15 mouse cellular contexts compared by ENCODE assay signal in genomic region chr8:90273182-90273581, GRCm38 (mm10).
DNase-seq lines count a peak whose midpoint lies in the region; ATAC-seq and TF ChIP-seq lines count a peak whose summit lies in the region.
"Had no signal": no experiment of that assay in that cellular context is flagged by ENCODE, and none has a peak within 500 bp of the region (broad histone marks: within the 10 kb centered on the region; RNA-seq: fewer than 3 reads in every experiment).

No protein-coding gene starts in this region.

- intact Hi-C loops in gastrocnemius, postnatal 36 days (cut with DNase I): no loop called here

- ATAC-seq in embryonic facial prominence, embryonic 14.5 days (ENCODE audit: low read depth): no peak
- ATAC-seq in hindbrain, postnatal 0 days: no peak
- ATAC-seq: inflammation-experienced regulatory T-cells, adult 6 months had no signal

- H3K9me3 ChIP-seq in embryonic facial prominence, embryonic 14.5 days (ENCODE audit: control insufficient read depth, low read length): no peaks in the 10 kb centered on the region
- H3K9me3 ChIP-seq in embryonic facial prominence, embryonic 10.5 days: no peaks in the 10 kb centered on the region
- no peaks in the 10 kb centered on the region for H3K9me3 ChIP-seq in hindbrain, postnatal 0 days (ENCODE audit: low read length)
- H3K9me3 ChIP-seq: embryonic facial prominence, embryonic 12.5 days; heart, embryonic 15.5 days had no signal

- H3K27ac ChIP-seq in embryonic facial prominence, embryonic 14.5 days (replicated peaks; ENCODE audit: low read depth, low read length): no peak overlapping the region
- H3K27ac ChIP-seq in embryonic facial prominence, embryonic 10.5 days (replicated peaks): no peak overlapping the region
- H3K27ac ChIP-seq in hindbrain, postnatal 0 days: no peak overlapping the region
- H3K27ac ChIP-seq: embryonic facial prominence, embryonic 12.5 days; heart, embryonic 15.5 days; macrophage had no signal

- DNase-seq in embryonic facial prominence, embryonic 14.5 days (ENCODE audit: low spot score): peak; percentile 68
- DNase-seq in embryonic facial prominence, embryonic 10.5 days (ENCODE audit: low spot score): no peak
- peak; percentile 7 to 8 for DNase-seq in kidney, postnatal 4 days
- no peak for DNase-seq in kidney, adult 9 months
- DNase-seq in hindbrain, postnatal 0 days (ENCODE audit: low spot score): peak; percentile 51
- peak; percentile 54 for DNase-seq in retina, embryonic 14.5 days (ENCODE audit: low spot score)
- DNase-seq in gastrocnemius, postnatal 36 days: no peak
- DNase-seq in right cerebral cortex, postnatal 14 days: no peak
- DNase-seq: cerebellum, adult 2 months; gastrocnemius, postnatal 25 days; kidney, postnatal 14 days had no signal

- no peaks in the 10 kb centered on the region for H3K27me3 ChIP-seq in embryonic facial prominence, embryonic 14.5 days (replicated peaks; ENCODE audit: control insufficient read depth, insufficient read depth, low read length)
- H3K27me3 ChIP-seq in embryonic facial prominence, embryonic 10.5 days (replicated peaks; ENCODE audit: low read depth, poor library complexity, severe bottlenecking): no peaks in the 10 kb centered on the region
- no peaks in the 10 kb centered on the region for H3K27me3 ChIP-seq in hindbrain, postnatal 0 days (ENCODE audit: insufficient read depth, low read length)
- H3K27me3 ChIP-seq: embryonic facial prominence, embryonic 12.5 days; heart, embryonic 15.5 days had no signal

- H3K4me3 ChIP-seq in embryonic facial prominence, embryonic 14.5 days (ENCODE audit: low read depth, low read length): no peak overlapping the region
- no peak overlapping the region for H3K4me3 ChIP-seq in embryonic facial prominence, embryonic 10.5 days
- no peak overlapping the region for H3K4me3 ChIP-seq in hindbrain, postnatal 0 days (ENCODE audit: low read length)
- H3K4me3 ChIP-seq: embryonic facial prominence, embryonic 12.5 days; heart, embryonic 15.5 days had no signal

- no peaks in the 10 kb centered on the region for H3K36me3 ChIP-seq in embryonic facial prominence, embryonic 14.5 days (ENCODE audit: control insufficient read depth, insufficient read depth, low read length)
- H3K36me3 ChIP-seq in embryonic facial prominence, embryonic 10.5 days (replicated peaks): peaks cover 7% of the 10 kb centered on the region
- no peaks in the 10 kb centered on the region for H3K36me3 ChIP-seq in hindbrain, postnatal 0 days (ENCODE audit: insufficient read depth, low read length)
- H3K36me3 ChIP-seq: embryonic facial prominence, embryonic 12.5 days; heart, embryonic 15.5 days had no signal

- TF ChIP-seq CTCF in hindbrain, postnatal 0 days (IDR thresholded peaks at IDR 0.05; ENCODE audit: low read depth): no peak

- no peak overlapping the region for H3K9ac ChIP-seq in embryonic facial prominence, embryonic 14.5 days (ENCODE audit: low read depth, low read length)
- no peak overlapping the region for H3K9ac ChIP-seq in hindbrain, postnatal 0 days (replicated peaks; ENCODE audit: low read length)
- H3K9ac ChIP-seq: embryonic facial prominence, embryonic 12.5 days; heart, embryonic 15.5 days had no signal

- WGBS in embryonic facial prominence, embryonic 14.5 days: 56% methylated on average over 7 of the region's 7 CpGs
- 85% methylated on average over 7 of the region's 7 CpGs for WGBS in embryonic facial prominence, embryonic 10.5 days
- 26% methylated on average over 7 of the region's 7 CpGs for WGBS in hindbrain, postnatal 0 days

- no peak overlapping the region for H3K4me2 ChIP-seq in embryonic facial prominence, embryonic 14.5 days (ENCODE audit: low read depth, low read length)
- no peak overlapping the region for H3K4me2 ChIP-seq in hindbrain, postnatal 0 days (ENCODE audit: low read depth, low read length)
- H3K4me2 ChIP-seq: embryonic facial prominence, embryonic 12.5 days; heart, embryonic 15.5 days had no signal

- H3K4me1 ChIP-seq in embryonic facial prominence, embryonic 14.5 days (ENCODE audit: control insufficient read depth, insufficient read depth, low read length): peaks cover 3% of the 10 kb centered on the region; the same call in 1 of the 2 replicates
- peaks cover 8% of the 10 kb centered on the region; the same call in 1 of the 2 replicates for H3K4me1 ChIP-seq in embryonic facial prominence, embryonic 10.5 days
- no peaks in the 10 kb centered on the region for H3K4me1 ChIP-seq in hindbrain, postnatal 0 days (ENCODE audit: insufficient read depth, low read length)
- H3K4me1 ChIP-seq: heart, embryonic 15.5 days had no signal

Comparison
In these comparisons a context has a peak if more than half of its experiments do, and no peak if none do; other contexts are left out.
1. DNase-seq: peak in embryonic facial prominence, embryonic 14.5 days (single experiment), kidney, postnatal 4 days (2 of 2), hindbrain, postnatal 0 days (single experiment) and retina, embryonic 14.5 days (single experiment); none in embryonic facial prominence, embryonic 10.5 days (single experiment), kidney, adult 9 months (single experiment), gastrocnemius, postnatal 36 days (0 of 2) and right cerebral cortex, postnatal 14 days (single experiment).